Comparison of ENCODE assay signal across 8 mouse cellular contexts in genomic region chr2:127507077-127507774, GRCm38 (mm10). TPM values are rescaled to one million over a fixed set of nuclear protein-coding genes. Genes with fewer than 3 reads are reported as not detected.
DNase-seq lines count a peak whose midpoint lies in the region; ATAC-seq and TF ChIP-seq lines count a peak whose summit lies in the region.

No protein-coding gene starts in this region.

- no peak overlapping the region for H3K9ac ChIP-seq in CH12.LX (ENCODE audit: insufficient read depth, low read depth)
- no peak overlapping the region for H3K9ac ChIP-seq in lung, embryonic 15.5 days

- WGBS in lung, embryonic 15.5 days, result 21% methylated on average over 7 of the region's 7 CpGs
- WGBS in thymus, adult 2 months, result 32% methylated on average over 7 of the region's 7 CpGs

- H3K79me2 ChIP-seq in CH12.LX (replicated peaks; ENCODE audit: control insufficient read depth, extremely low read depth, insufficient read depth, poor library complexity, severe bottlenecking), result no peaks in the 10 kb centered on the region

- peak; percentile 75 for DNase-seq in CH12.LX (ENCODE audit: extremely low read depth)
- peak; percentile 36 for DNase-seq in c-Kit-negative CD71-positive TER-119-positive erythroid progenitor cells, embryonic 14.5 days (ENCODE audit: low read depth, low spot score)
- DNase-seq in fibroblast of lung, adult 2 months (ENCODE audit: low read depth), result peak; percentile 38
- peak; percentile 88 for DNase-seq in heart, postnatal 4 days
- peak; percentile 84 for DNase-seq in layer of hippocampus, adult 9-10 months (ENCODE audit: low spot score)
- DNase-seq in ovary, adult 18-20 months (ENCODE audit: low spot score), result peak; percentile 20
- DNase-seq in thymus, adult 2 months, result peak; percentile 82

- TF ChIP-seq RAD21 in CH12.LX (IDR thresholded peaks at IDR 0.05; ENCODE audit: low read depth, low read length), result peak; percentile 79

- no peak for TF ChIP-seq POLR2A in CH12.LX (IDR thresholded peaks at IDR 0.05; ENCODE audit: low read depth, low read length)
- no peak for TF ChIP-seq POLR2A in thymus, adult 2 months (IDR thresholded peaks at IDR 0.05; ENCODE audit: control insufficient read depth, extremely low read depth, insufficient read depth, low read length, poor library complexity)

- H3K4me1 ChIP-seq in CH12.LX (ENCODE audit: control insufficient read depth in 1 of 2, insufficient read depth in 2 of 2), result peaks cover 0 to 13% of the 10 kb centered on the region in 2 experiments; a peak in 3 of 4 replicates
- H3K4me1 ChIP-seq in lung, embryonic 15.5 days, result peaks cover 17% of the 10 kb centered on the region
- 0 out of 2 replicates have a peak, but pooled peaks cover 6% of the 10 kb centered on the region for H3K4me1 ChIP-seq in thymus, adult 2 months (replicated peaks; ENCODE audit: control insufficient read depth, insufficient read depth, low read length)

- peak; percentile 24 for ATAC-seq in lung, embryonic 15.5 days (ENCODE audit: borderline replicate concordance, extremely low read depth, low FRiP score, low TSS enrichment)

- H3K27me3 ChIP-seq in CH12.LX (replicated peaks), result peaks cover 98% of the 10 kb centered on the region
- H3K27me3 ChIP-seq in lung, embryonic 15.5 days, result no peaks in the 10 kb centered on the region
- no peaks in the 10 kb centered on the region for H3K27me3 ChIP-seq in thymus, adult 2 months (ENCODE audit: control insufficient read depth, insufficient read depth, low read length)

- H3K9me3 ChIP-seq in CH12.LX (replicated peaks; ENCODE audit: low read length), result no peaks in the 10 kb centered on the region
- no peaks in the 10 kb centered on the region for H3K9me3 ChIP-seq in lung, embryonic 15.5 days

- H3K4me2 ChIP-seq in CH12.LX (ENCODE audit: insufficient read depth, low read depth, poor library complexity, severe bottlenecking), result no peak overlapping the region; the same call in 1 of the 2 replicates
- no peak overlapping the region for H3K4me2 ChIP-seq in lung, embryonic 15.5 days

- no peak overlapping the region for H3K4me3 ChIP-seq in CH12.LX (replicated peaks in 1 of 3; ENCODE audit: low read depth in 2 of 3, low read length in 2 of 3, poor library complexity in 1 of 3)
- no peak overlapping the region for H3K4me3 ChIP-seq in lung, embryonic 15.5 days
- no peak overlapping the region for H3K4me3 ChIP-seq in thymus, adult 2 months (ENCODE audit: control insufficient read depth, insufficient read depth, low read length)

- TF ChIP-seq CTCF in CH12.LX (conservative IDR thresholded peaks at IDR 0.05 in 1 of 2, IDR thresholded peaks at IDR 0.05 in 1 of 2; ENCODE audit: low read depth in 2 of 2, low read length in 2 of 2), result peak; percentile 59 to 94
- TF ChIP-seq CTCF in thymus, adult 2 months (IDR thresholded peaks at IDR 0.05; ENCODE audit: borderline replicate concordance, control insufficient read depth, extremely low read depth, insufficient read depth, low read length, poor library complexity), result peak; percentile 90

- no peaks in the 10 kb centered on the region for H3K36me3 ChIP-seq in CH12.LX (replicated peaks in 1 of 2; ENCODE audit: control insufficient read depth in 1 of 2, insufficient read depth in 1 of 2, low read length in 1 of 2)
- H3K36me3 ChIP-seq in lung, embryonic 15.5 days, result no peaks in the 10 kb centered on the region
- no peaks in the 10 kb centered on the region for H3K36me3 ChIP-seq in thymus, adult 2 months (ENCODE audit: control insufficient read depth, insufficient read depth, low read length)

- H3K27ac ChIP-seq in CH12.LX (ENCODE audit: insufficient read depth, low read depth), result no peak overlapping the region
- H3K27ac ChIP-seq in lung, embryonic 15.5 days, result no peak overlapping the region
- H3K27ac ChIP-seq in thymus, adult 2 months (ENCODE audit: control insufficient read depth, insufficient read depth, low read length), result no peak overlapping the region

- in situ Hi-C loops in CH12.LX (cut with MboI; ENCODE audit: low pct_ligation_motif_present, low pct_unique_long_range_greater_than_20kb, low sequenced_read_pairs), result loop anchor here (5.0 kb wide), 1 partner anchor 50 kb away; no protein-coding TSS in a partner anchor

- dilution Hi-C loops in CH12.LX (cut with MboI; ENCODE audit: extremely low pct_ligation_motif_present, extremely low pct_unique_long_range_greater_than_20kb, low sequenced_read_pairs), result no loop called here

- no peak for TF ChIP-seq EP300 in CH12.LX (IDR thresholded peaks at IDR 0.05; ENCODE audit: low read length)

TF ChIP-seq in CH12.LX, 34 proteins besides CTCF, POLR2A, EP300 and RAD21:
- TF ChIP-seq E2F4 (IDR thresholded peaks at IDR 0.05; ENCODE audit: insufficient replicate concordance, low read depth, low read length) (no peak), ZMIZ1 (IDR thresholded peaks at IDR 0.05; ENCODE audit: low read depth, low read length) (no peak), SMC3 (IDR thresholded peaks at IDR 0.05; ENCODE audit: low read depth, low read length) (peak; percentile 95), IRF4 (IDR thresholded peaks at IDR 0.05; ENCODE audit: low read depth, low read length) (0 out of 2 replicates have a peak, but pooled peaks have one; percentile 13), HCFC1 (IDR thresholded peaks at IDR 0.05; ENCODE audit: low read depth, low read length) (no peak), JUND (conservative IDR thresholded peaks at IDR 0.05; ENCODE audit: low read depth, low read length) (no peak), RCOR1 (conservative IDR thresholded peaks at IDR 0.05; ENCODE audit: low read depth, low read length) (no peak), MXI1 (IDR thresholded peaks at IDR 0.05; ENCODE audit: low read depth, low read length) (no peak), ZKSCAN1 (IDR thresholded peaks at IDR 0.05; ENCODE audit: borderline replicate concordance, low read depth, low read length) (no peak), ETS1 (conservative IDR thresholded peaks at IDR 0.05; ENCODE audit: low read depth, low read length) (no peak), TBP (conservative IDR thresholded peaks at IDR 0.05; ENCODE audit: low read depth, low read length) (no peak), ELF1 (IDR thresholded peaks at IDR 0.05; ENCODE audit: low read depth, low read length) (no peak), ZNF384 (IDR thresholded peaks at IDR 0.05; ENCODE audit: low read depth, low read length) (no peak), MAFK (IDR thresholded peaks at IDR 0.05; ENCODE audit: insufficient replicate concordance, low read length) (no peak), MEF2A (IDR thresholded peaks at IDR 0.05; ENCODE audit: borderline replicate concordance, low read depth, low read length) (no peak), PAX5 (IDR thresholded peaks at IDR 0.05; ENCODE audit: low read length) (no peak), JUN (IDR thresholded peaks at IDR 0.05; ENCODE audit: insufficient read depth, low read depth, low read length) (no peak), MAZ (IDR thresholded peaks at IDR 0.05; ENCODE audit: low read depth, low read length) (no peak), NELFE (IDR thresholded peaks at IDR 0.05; ENCODE audit: low read depth, low read length) (peak; percentile 27; the same call in 1 of the 2 replicates), ZC3H11A (IDR thresholded peaks at IDR 0.05; ENCODE audit: low read depth, low read length) (no peak), CHD1 (IDR thresholded peaks at IDR 0.05; ENCODE audit: low read depth, low read length) (no peak), USF1 (IDR thresholded peaks at IDR 0.05; ENCODE audit: low read depth, low read length) (no peak), USF2 (conservative IDR thresholded peaks at IDR 0.05; ENCODE audit: low read depth, low read length) (no peak), BHLHE40 (IDR thresholded peaks at IDR 0.05; ENCODE audit: low read depth, low read length) (no peak), MYC (IDR thresholded peaks at IDR 0.05; ENCODE audit: low read depth, low read length) (peak; percentile 66; the same call in 1 of the 2 replicates), CHD2 (IDR thresholded peaks at IDR 0.05; ENCODE audit: low read length) (no peak), NRF1 (IDR thresholded peaks at IDR 0.05; ENCODE audit: low read depth, low read length) (no peak), KAT2A (IDR thresholded peaks at IDR 0.05; ENCODE audit: insufficient replicate concordance, low read length) (no peak), UBTF (IDR thresholded peaks at IDR 0.05; ENCODE audit: low read depth, low read length) (no peak), TCF12 (IDR thresholded peaks at IDR 0.05; ENCODE audit: low read depth, low read length) (no peak), SIN3A (IDR thresholded peaks at IDR 0.05; ENCODE audit: low read length) (no peak), MAX (IDR thresholded peaks at IDR 0.05; ENCODE audit: low read length) (peak; percentile 50), POLR2AphosphoS2 (IDR thresholded peaks at IDR 0.05; ENCODE audit: low read depth, low read length) (no peak), GABPA (IDR thresholded peaks at IDR 0.05; ENCODE audit: insufficient replicate concordance, low read depth, low read length) (no peak)

RNA-seq across cellular contexts. Expression of gene Kcnip3, which starts 14.7 kb away (rescaled TPM):
- total RNA-seq in CH12.LX (2012; rRNA removed) (not detected in 2 replicates), CH12.LX (2014; rRNA removed) (not detected in 2 replicates)
- not detected in 2 replicates for polyA plus RNA-seq in CH12.LX (2012; ENCODE audit: insufficient read length, low read depth)
- total RNA-seq in heart, postnatal 4 days (2021), result 1 to 10 TPM; 1.3 TPM
- 2.5 and 3.1 TPM in 2 replicates for polyA plus RNA-seq in lung, embryonic 15.5 days (2015; fragmentation: Nextera tagmentation; extraction: Ambion mirVana)
- 4.4 and 4.7 TPM in 2 replicates for polyA plus RNA-seq in thymus, adult 2 months (2012; rRNA removed)

RNA-seq across cellular contexts. Expression of gene Prom2, which starts 34.0 kb away (rescaled TPM):
- total RNA-seq in CH12.LX (2012; rRNA removed) (not detected in 2 replicates), CH12.LX (2014; rRNA removed) (not detected in 2 replicates)
- polyA plus RNA-seq in CH12.LX (2012; ENCODE audit: insufficient read length, low read depth), result not detected in 2 replicates
- total RNA-seq in heart, postnatal 4 days (2021), result under 1 TPM in 1 of 2 experiments, not detected in 1; 0.07 TPM
- polyA plus RNA-seq in lung, embryonic 15.5 days (2015; fragmentation: Nextera tagmentation; extraction: Ambion mirVana), result 2.2 and 2.7 TPM in 2 replicates
- 4.8 and 5.5 TPM in 2 replicates for polyA plus RNA-seq in thymus, adult 2 months (2012; rRNA removed)

Comparison
In these comparisons a context has a peak if more than half of its experiments do, and no peak if none do; other contexts are left out.
1. DNase-seq: peak in every context shown above with its lines; median percentile 88 in heart, postnatal 4 days; 84 in layer of hippocampus, adult 9-10 months; 82 in thymus, adult 2 months; 75 in CH12.LX; 38 in fibroblast of lung, adult 2 months; 36 in c-Kit-negative CD71-positive TER-119-positive erythroid progenitor cells, embryonic 14.5 days; 20 in ovary, adult 18-20 months.